Comparison of ENCODE assay signal across 8 mouse cellular contexts in genomic region chr5:66423909-66424308, GRCm38 (mm10).
A peak's percentile ranks its signal among the peaks of the same experiment; 100 is the strongest.
DNase-seq lines count a peak whose midpoint lies in the region.

No protein-coding gene starts in this region.

- no peak overlapping the region for H3K27ac ChIP-seq in heart, embryonic 10.5 days

- intact Hi-C loops in heart, postnatal 36 days (cut with DNase I) = loop anchor here (1.0 kb wide), 2 partner anchors 195 to 239 kb away; no protein-coding TSS in a partner anchor

- H3K27me3 ChIP-seq in heart, embryonic 10.5 days (ENCODE audit: insufficient read depth, poor library complexity, severe bottlenecking) = no peaks in the 10 kb centered on the region

- WGBS in heart, embryonic 10.5 days = 64% methylated on average over 4 of the region's 4 CpGs

- no peak overlapping the region for H3K4me3 ChIP-seq in heart, embryonic 10.5 days

- H3K4me1 ChIP-seq in heart, embryonic 10.5 days = peaks cover 39% of the 10 kb centered on the region

- peak; percentile 55 for DNase-seq in heart, adult 8-10 months (ENCODE audit: low spot score)
- DNase-seq in heart, embryonic 10.5 days (ENCODE audit: low spot score) = no peak
- peak; percentile 33 for DNase-seq in urinary bladder, postnatal 14 days (ENCODE audit: low spot score)
- DNase-seq in urinary bladder, adult 2 months (ENCODE audit: low spot score) = no peak
- peak; percentile 35 to 47 for DNase-seq in heart, postnatal 36 days
- DNase-seq in spleen, postnatal 14 days (ENCODE audit: low spot score in 2 of 2) = no peak
- no peak for DNase-seq in thymus, adult 18-20 months
- no peak for DNase-seq in right cerebral cortex, postnatal 4 days

- no peaks in the 10 kb centered on the region for H3K9me3 ChIP-seq in heart, embryonic 10.5 days

- H3K36me3 ChIP-seq in heart, embryonic 10.5 days = no peaks in the 10 kb centered on the region

Comparison
In these comparisons a context has a peak if more than half of its experiments do, and no peak if none do; other contexts are left out.
1. DNase-seq: peak in heart, adult 8-10 months (single experiment), urinary bladder, postnatal 14 days (single experiment) and heart, postnatal 36 days (2 of 2); none in heart, embryonic 10.5 days (single experiment), urinary bladder, adult 2 months (single experiment), spleen, postnatal 14 days (0 of 2), thymus, adult 18-20 months (0 of 2) and right cerebral cortex, postnatal 4 days (single experiment).